Mouse (Mus musculus) heart, embryonic 10.5 days (tissue): ENCODE results near the gene Gap43. TPM values are rescaled to one million over a fixed set of nuclear protein-coding genes. Genes with fewer than 3 reads are reported as not detected.

Experiments
- DNase-seq: peaks from one replicate; pipeline ENCODE4 v3.0.0-alpha.2; 2017; ENCODE audit warnings: low spot score
- H3K27ac ChIP-seq: fragments of 300-500 bp; sonication (generic); 2 replicates; pipeline ENCODE4 v1.5.1; 2016; ENCODE audit warnings: mild to moderate bottlenecking
- H3K27me3 ChIP-seq: fragments of 300-500 bp; sonication (generic); 2 replicates; pipeline ENCODE4 v1.6.1; 2016; ENCODE audit warnings: mild to moderate bottlenecking; ENCODE audit not compliant: poor library complexity, insufficient read depth, severe bottlenecking
- H3K36me3 ChIP-seq: fragments of 300-500 bp; sonication (generic); 2 replicates; pipeline ENCODE4 v1.6.1; 2016; ENCODE audit warnings: mild to moderate bottlenecking, moderate library complexity
- H3K4me1 ChIP-seq: fragments of 300-500 bp; sonication (generic); 2 replicates; pipeline ENCODE4 v1.6.1; 2016; ENCODE audit warnings: mild to moderate bottlenecking
- H3K4me3 ChIP-seq: fragments of 300-500 bp; sonication (generic); 2 replicates; pipeline ENCODE4 v1.5.1; 2016; ENCODE audit warnings: mild to moderate bottlenecking, moderate library complexity
- H3K9me3 ChIP-seq: fragments of 300-500 bp; sonication (generic); 2 replicates; pipeline ENCODE4 v1.6.1; 2016; ENCODE audit warnings: mild to moderate bottlenecking, moderate library complexity
- WGBS: fragments of 180-500 bp; shearing (Covaris S2); methylation state at CpG from one replicate; pipeline ENCODE4 v1.1.7; 2016; 5-methylcytosine and 5-hydroxymethylcytosine counted together
- polyA plus RNA-seq: library from polyadenylated mRNA; unstranded; fragments of >200 nt; fragmentation: Nextera tagmentation; extraction: Ambion mirVana; gene quantifications from 2 replicates; pipeline ENCODE4 v1.2.1, GENCODE M21; 2016

Gene Gap43
- polyA plus RNA-seq, 1 experiment from 2014 or later: 37.1 TPM

GRCm38 (mm10) chr16:42336610-42337009 is 3.8 kb downstream of the Gap43 start:
- peaks cover 19% of the 10 kb centered on the region for H3K4me1 ChIP-seq
- no peak overlapping the region for H3K27ac ChIP-seq
- H3K36me3 ChIP-seq: no peaks in the 10 kb centered on the region
- no peak for DNase-seq
- WGBS: 38% methylated on average over 2 of the region's 2 CpGs
- H3K4me3 ChIP-seq: no peak overlapping the region
- H3K9me3 ChIP-seq: no peaks in the 10 kb centered on the region
- H3K27me3 ChIP-seq: peaks cover 4% of the 10 kb centered on the region; the same call in 1 of the 2 replicates

GRCm38 (mm10) chr16:42332321-42332720 is 8.1 kb downstream of the Gap43 start:
- H3K36me3 ChIP-seq: no peaks in the 10 kb centered on the region
- 9% methylated on average over 4 of the region's 4 CpGs for WGBS
- no peak for DNase-seq
- no peaks in the 10 kb centered on the region for H3K27me3 ChIP-seq
- no peak overlapping the region for H3K4me3 ChIP-seq
- peak overlapping the region; percentile 2; the same call in 1 of the 2 replicates for H3K27ac ChIP-seq
- H3K4me1 ChIP-seq: peaks cover 4% of the 10 kb centered on the region; the same call in 1 of the 2 replicates
- no peaks in the 10 kb centered on the region for H3K9me3 ChIP-seq

- 77% methylated on average over 2 of the region's 2 CpGs for WGBS
- H3K36me3 ChIP-seq: no peaks in the 10 kb centered on the region
- no peak for DNase-seq
- no peaks in the 10 kb centered on the region for H3K27me3 ChIP-seq
- no peaks in the 10 kb centered on the region for H3K9me3 ChIP-seq
- no peaks in the 10 kb centered on the region for H3K4me1 ChIP-seq
- no peak overlapping the region for H3K4me3 ChIP-seq
- H3K27ac ChIP-seq: no peak overlapping the region
Observed at GRCm38 (mm10) chr16:42326191-42326590, 14.3 kb downstream of the Gap43 start.

GRCm38 (mm10) chr16:42325536-42325935 is 14.9 kb downstream of the Gap43 start:
- no peak for DNase-seq
- H3K4me3 ChIP-seq: no peak overlapping the region
- no peaks in the 10 kb centered on the region for H3K9me3 ChIP-seq
- no peaks in the 10 kb centered on the region for H3K36me3 ChIP-seq
- no peaks in the 10 kb centered on the region for H3K4me1 ChIP-seq
- no peak overlapping the region for H3K27ac ChIP-seq
- no peaks in the 10 kb centered on the region for H3K27me3 ChIP-seq

- H3K4me3 ChIP-seq: no peak overlapping the region
- DNase-seq: no peak
- H3K36me3 ChIP-seq: no peaks in the 10 kb centered on the region
- no peaks in the 10 kb centered on the region for H3K27me3 ChIP-seq
- no peaks in the 10 kb centered on the region for H3K4me1 ChIP-seq
- H3K9me3 ChIP-seq: no peaks in the 10 kb centered on the region
- no peak overlapping the region; the same call in 1 of the 2 replicates for H3K27ac ChIP-seq
Observed at GRCm38 (mm10) chr16:42319831-42320230, 20.6 kb downstream of the Gap43 start.

GRCm38 (mm10) chr16:42319365-42319764 is 21.1 kb downstream of the Gap43 start:
- 75% methylated on average over 5 of the region's 5 CpGs for WGBS
- Histone ChIP-seq H3K27me3 (no peaks in the 10 kb centered on the region), H3K4me3 (no peak overlapping the region), H3K27ac (peak overlapping the region; percentile 16; the same call in 1 of the 2 replicates), H3K36me3 (no peaks in the 10 kb centered on the region), H3K4me1 (no peaks in the 10 kb centered on the region), H3K9me3 (no peaks in the 10 kb centered on the region)
- no peak for DNase-seq

- no peak for DNase-seq
- no peak overlapping the region for H3K4me3 ChIP-seq
- 0 out of 2 replicates have a peak, but pooled peaks cover 5% of the 10 kb centered on the region for H3K4me1 ChIP-seq
- 83% methylated on average over 1 of the region's 1 CpGs for WGBS
- H3K27ac ChIP-seq: no peak overlapping the region
- H3K9me3 ChIP-seq: no peaks in the 10 kb centered on the region
- H3K27me3 ChIP-seq: no peaks in the 10 kb centered on the region
- H3K36me3 ChIP-seq: no peaks in the 10 kb centered on the region
Observed at GRCm38 (mm10) chr16:42312125-42312524, 28.3 kb downstream of the Gap43 start.

GRCm38 (mm10) chr16:42308761-42309160 is 31.7 kb downstream of the Gap43 start:
- Histone ChIP-seq H3K36me3 (no peaks in the 10 kb centered on the region), H3K4me1 (0 out of 2 replicates have a peak, but pooled peaks cover 17% of the 10 kb centered on the region), H3K27me3 (no peaks in the 10 kb centered on the region), H3K27ac (no peak overlapping the region), H3K4me3 (no peak overlapping the region), H3K9me3 (no peaks in the 10 kb centered on the region)
- 57% methylated on average over 1 of the region's 1 CpGs for WGBS
- DNase-seq: no peak

GRCm38 (mm10) chr16:42305934-42306701 is 34.3 kb downstream of the Gap43 start:
- Histone ChIP-seq H3K27ac (peak overlapping the region; percentile 90), H3K4me1 (0 out of 2 replicates have a peak, but pooled peaks cover 20% of the 10 kb centered on the region), H3K36me3 (no peaks in the 10 kb centered on the region), H3K4me3 (peak overlapping the region; percentile 59), H3K9me3 (no peaks in the 10 kb centered on the region), H3K27me3 (no peaks in the 10 kb centered on the region)
- DNase-seq: peak; percentile 87
- 2% methylated on average over 14 of the region's 14 CpGs for WGBS

- Histone ChIP-seq H3K9me3 (no peaks in the 10 kb centered on the region), H3K4me3 (no peak overlapping the region), H3K36me3 (no peaks in the 10 kb centered on the region), H3K27me3 (no peaks in the 10 kb centered on the region), H3K27ac (peak overlapping the region; percentile 29; the same call in 1 of the 2 replicates), H3K4me1 (0 out of 2 replicates have a peak, but pooled peaks cover 15% of the 10 kb centered on the region)
- WGBS: 74% methylated on average over 6 of the region's 6 CpGs
- DNase-seq: no peak
Observed at GRCm38 (mm10) chr16:42303461-42303860, 37.0 kb downstream of the Gap43 start.

- no peak overlapping the region for H3K27ac ChIP-seq
- H3K9me3 ChIP-seq: no peaks in the 10 kb centered on the region
- no peak overlapping the region for H3K4me3 ChIP-seq
- H3K36me3 ChIP-seq: peaks cover 2% of the 10 kb centered on the region; the same call in 1 of the 2 replicates
- H3K27me3 ChIP-seq: no peaks in the 10 kb centered on the region
- WGBS: 80% methylated on average over 5 of the region's 5 CpGs
- no peak for DNase-seq
- no peaks in the 10 kb centered on the region for H3K4me1 ChIP-seq
Observed at GRCm38 (mm10) chr16:42294481-42294880, 46.0 kb downstream of the Gap43 start.

- H3K27ac ChIP-seq: no peak overlapping the region
- H3K4me3 ChIP-seq: no peak overlapping the region
- no peaks in the 10 kb centered on the region for H3K4me1 ChIP-seq
- WGBS: 92% methylated on average over 2 of the region's 2 CpGs
- H3K27me3 ChIP-seq: no peaks in the 10 kb centered on the region
- H3K36me3 ChIP-seq: peaks cover 2% of the 10 kb centered on the region; the same call in 1 of the 2 replicates
- H3K9me3 ChIP-seq: no peaks in the 10 kb centered on the region
- no peak for DNase-seq
Observed at GRCm38 (mm10) chr16:42294056-42294455, 46.4 kb downstream of the Gap43 start.

- DNase-seq: no peak
- Histone ChIP-seq H3K9me3 (no peaks in the 10 kb centered on the region), H3K4me1 (no peaks in the 10 kb centered on the region), H3K36me3 (peaks cover 2% of the 10 kb centered on the region; the same call in 1 of the 2 replicates), H3K27me3 (no peaks in the 10 kb centered on the region), H3K4me3 (no peak overlapping the region), H3K27ac (no peak overlapping the region)
- 63% methylated on average over 8 of the region's 8 CpGs for WGBS
Observed at GRCm38 (mm10) chr16:42291572-42291971, 48.9 kb downstream of the Gap43 start.
